Mouse (Mus musculus) gastrocnemius, adult 8-10 months (tissue): ENCODE results near the gene Gpr37l1. TPM values are rescaled to one million over a fixed set of nuclear protein-coding genes. Genes with fewer than 3 reads are reported as not detected.

Experiments
- DNase-seq, 2 experiments: peaks; one replicate each; pipeline ENCODE4 v3.0.0; 2022; ENCODE audit warnings: low spot score in 2 of 2
- total RNA-seq, 4 experiments: library from RNA; stranded (reverse); gene quantifications; 2 replicates each; pipeline ENCODE4 v1.2.4; 2022

Gpr37l1 gene
- total RNA-seq, 4 experiments from 2014 or later = 0.15 to 0.36 (median 0.27) TPM

GRCm38 (mm10) chr1:135181880-135182623, 14.6 kb upstream of the Gpr37l1 start:
- no peak for DNase-seq

- no peak for DNase-seq
These were observed 13.8 kb upstream of the Gpr37l1 start for GRCm38 (mm10) chr1:135181275-135181674.

GRCm38 (mm10) chr1:135180830-135181229, 13.3 kb upstream of the Gpr37l1 start:
- no peak for DNase-seq

- no peak for DNase-seq
These were observed 11.4 kb upstream of the Gpr37l1 start for GRCm38 (mm10) chr1:135178863-135179262.

- DNase-seq = no peak
These were observed 10.2 kb upstream of the Gpr37l1 start for GRCm38 (mm10) chr1:135177724-135178123.

- DNase-seq = no peak
These were observed 7.7 kb upstream of the Gpr37l1 start for GRCm38 (mm10) chr1:135175176-135175575.

GRCm38 (mm10) chr1:135173311-135173710, 5.8 kb upstream of the Gpr37l1 start:
- no peak for DNase-seq

GRCm38 (mm10) chr1:135171984-135172383, 4.5 kb upstream of the Gpr37l1 start:
- peak; percentile 41 to 42 for DNase-seq

- no peak for DNase-seq
These were observed 3.7 kb upstream of the Gpr37l1 start for GRCm38 (mm10) chr1:135171202-135171601.

GRCm38 (mm10) chr1:135170299-135170698, 2.8 kb upstream of the Gpr37l1 start:
- DNase-seq = no peak

- no peak for DNase-seq
These were observed 2.2 kb upstream of the Gpr37l1 start for GRCm38 (mm10) chr1:135169556-135170224.

- no peak for DNase-seq
These were observed 1.1 kb upstream of the Gpr37l1 start for GRCm38 (mm10) chr1:135168453-135169200.

GRCm38 (mm10) chr1:135162720-135163119, 4.8 kb downstream of the Gpr37l1 start:
- no peak for DNase-seq

GRCm38 (mm10) chr1:135160411-135161050, 7.0 kb downstream of the Gpr37l1 start:
- DNase-seq = no peak

- no peak for DNase-seq
These were observed 7.8 kb downstream of the Gpr37l1 start for GRCm38 (mm10) chr1:135159556-135160123.

GRCm38 (mm10) chr1:135159074-135159473, 8.4 kb downstream of the Gpr37l1 start:
- DNase-seq = no peak

GRCm38 (mm10) chr1:135158633-135159032, 8.8 kb downstream of the Gpr37l1 start:
- DNase-seq = no peak

GRCm38 (mm10) chr1:135156300-135156699, 11.2 kb downstream of the Gpr37l1 start:
- DNase-seq = no peak

- peak; percentile 49 to 60 for DNase-seq
These were observed 13.0 kb downstream of the Gpr37l1 start for GRCm38 (mm10) chr1:135154411-135154959.

GRCm38 (mm10) chr1:135154011-135154410, 13.5 kb downstream of the Gpr37l1 start:
- DNase-seq = no peak

GRCm38 (mm10) chr1:135148996-135149395, 18.5 kb downstream of the Gpr37l1 start:
- no peak for DNase-seq
